In genomic region chr7:125565516-125566285, GRCm38 (mm10) we compare ENCODE assay signal across 14 mouse cellular contexts. TPM values are rescaled to one million over a fixed set of nuclear protein-coding genes. Genes with fewer than 3 reads are reported as not detected.
A peak's percentile ranks its signal among the peaks of the same experiment; 100 is the strongest.
DNase-seq lines count a peak whose midpoint lies in the region; ATAC-seq and TF ChIP-seq lines count a peak whose summit lies in the region.
"Had no signal": no experiment of that assay in that cellular context is flagged by ENCODE, and none has a peak within 500 bp of the region (broad histone marks: within the 10 kb centered on the region; RNA-seq: fewer than 3 reads in every experiment).

No protein-coding gene starts in this region.

- no peak overlapping the region for H3K9ac ChIP-seq in lung, postnatal 0 days (replicated peaks; ENCODE audit: low read depth)

- peak; percentile 48; the same call in 1 of the 2 replicates for TF ChIP-seq EP300 in lung, postnatal 0 days (IDR thresholded peaks at IDR 0.05)

- no peak for TF ChIP-seq CTCF in lung, postnatal 0 days (IDR thresholded peaks at IDR 0.05)

- no peak overlapping the region for H3K4me2 ChIP-seq in lung, postnatal 0 days (replicated peaks; ENCODE audit: low read depth, low read length)

- ATAC-seq in lung, postnatal 0 days, result no peak
- ATAC-seq in megakaryocyte-erythroid progenitor cell, adult 5-6 weeks (replicated peaks; ENCODE audit: low FRiP score, low TSS enrichment, poor library complexity, severe bottlenecking), result no peak
- ATAC-seq: midbrain, embryonic 16.5 days had no signal

- H3K4me3 ChIP-seq in lung, postnatal 0 days (ENCODE audit: low read depth, low read length), result no peak overlapping the region
- H3K4me3 ChIP-seq in brown adipose tissue, adult 24 weeks (ENCODE audit: insufficient read depth, low read depth, low read length), result no peak overlapping the region
- H3K4me3 ChIP-seq in limb, embryonic 10.5 days, result no peak overlapping the region

- H3K27me3 ChIP-seq in lung, postnatal 0 days (replicated peaks; ENCODE audit: insufficient read depth, low read length), result no peaks in the 10 kb centered on the region
- H3K27me3 ChIP-seq in limb, embryonic 10.5 days (ENCODE audit: low read depth, poor library complexity, severe bottlenecking), result no peaks in the 10 kb centered on the region

- H3K9me3 ChIP-seq in lung, postnatal 0 days (ENCODE audit: low read length), result no peaks in the 10 kb centered on the region
- H3K9me3 ChIP-seq in limb, embryonic 10.5 days (replicated peaks), result no peaks in the 10 kb centered on the region

- H3K27ac ChIP-seq in lung, postnatal 0 days (ENCODE audit: low read length), result peak overlapping the region; percentile 51; the same call in 1 of the 2 replicates
- H3K27ac ChIP-seq in brown adipose tissue, adult 24 weeks (replicated peaks; ENCODE audit: low read depth, low read length), result peak overlapping the region; percentile 85
- H3K27ac ChIP-seq in limb, embryonic 10.5 days, result no peak overlapping the region
- H3K27ac ChIP-seq: kidney, postnatal 0 days had no signal

- WGBS in lung, postnatal 0 days, result 67% methylated on average over 12 of the region's 12 CpGs
- WGBS in limb, embryonic 10.5 days, result 59% methylated on average over 12 of the region's 12 CpGs

- peaks cover 34% of the 10 kb centered on the region for H3K36me3 ChIP-seq in lung, postnatal 0 days (ENCODE audit: insufficient read depth, low read length)
- H3K36me3 ChIP-seq in limb, embryonic 10.5 days, result no peaks in the 10 kb centered on the region

- peaks cover 15% of the 10 kb centered on the region for H3K4me1 ChIP-seq in lung, postnatal 0 days (ENCODE audit: insufficient read depth, low read depth, low read length)
- H3K4me1 ChIP-seq in brown adipose tissue, adult 24 weeks (ENCODE audit: control insufficient read depth, insufficient read depth, insufficient read length, low read length), result peaks cover 38% of the 10 kb centered on the region
- peaks cover 14% of the 10 kb centered on the region for H3K4me1 ChIP-seq in limb, embryonic 10.5 days

- peak; percentile 82 to 95 for DNase-seq in adrenal gland, adult (ENCODE audit: inconsistent age in 2 of 2, low spot score in 1 of 2)
- no peak for DNase-seq in adrenal gland, postnatal 4 days (ENCODE audit: low spot score in 2 of 2)
- no peak for DNase-seq in lung, postnatal 0 days (ENCODE audit: low spot score)
- no peak for DNase-seq in lung, postnatal 14 days
- DNase-seq in urinary bladder, postnatal 4 days (ENCODE audit: low spot score in 2 of 2), result no peak
- DNase-seq in limb, embryonic 10.5 days (ENCODE audit: low spot score), result no peak
- DNase-seq: cerebellum, adult 9-10 months; heart, postnatal 36 days; thymus, adult 2 months had no signal

RNA-seq across cellular contexts. Expression of gene Il4ra, which starts 13.8 kb away (rescaled TPM):
- 10 to 100 TPM; 84.9 TPM for total RNA-seq in adrenal gland, postnatal 4 days (2021)
- 29.7 and 31.8 TPM in 2 replicates for polyA plus RNA-seq in lung, postnatal 0 days (2015; fragmentation: Nextera tagmentation; extraction: Ambion mirVana)
- 5.5 and 8.6 TPM in 2 replicates for polyA plus RNA-seq in brown adipose tissue, adult 24 weeks (2012; ENCODE audit: insufficient read depth, insufficient read length, missing spikeins)
- total RNA-seq in megakaryocyte-erythroid progenitor cell, adult 5-6 weeks (2014; fragmentation: Nextera tagmentation), result 1.8 and 2.0 TPM in 2 replicates
- total RNA-seq in megakaryocyte-erythroid progenitor cell, adult 5-6 weeks (2017), result 2.2 and 3.2 TPM in 2 replicates
- polyA plus RNA-seq in limb, embryonic 10.5 days (2016; fragmentation: Nextera tagmentation; extraction: Ambion mirVana), result 3.1 and 4.2 TPM in 2 replicates

RNA-seq across cellular contexts. Expression of gene Il21r, which starts 37.5 kb away (rescaled TPM):
- total RNA-seq in adrenal gland, postnatal 4 days (2021), result under 1 TPM; 0.76 TPM
- 0.38 and 0.65 TPM in 2 replicates for polyA plus RNA-seq in lung, postnatal 0 days (2015; fragmentation: Nextera tagmentation; extraction: Ambion mirVana)
- 0.58 TPM in 1 of 2 replicates, not detected in the other for polyA plus RNA-seq in brown adipose tissue, adult 24 weeks (2012; ENCODE audit: insufficient read depth, insufficient read length, missing spikeins)
- 0.74 and 1.8 TPM in 2 replicates for total RNA-seq in megakaryocyte-erythroid progenitor cell, adult 5-6 weeks (2014; fragmentation: Nextera tagmentation)
- 0.04 and 2.1 TPM in 2 replicates for total RNA-seq in megakaryocyte-erythroid progenitor cell, adult 5-6 weeks (2017)
- polyA plus RNA-seq in limb, embryonic 10.5 days (2016; fragmentation: Nextera tagmentation; extraction: Ambion mirVana), result 0.19 and 0.21 TPM in 2 replicates
- polyA plus RNA-seq: neural tube, embryonic 14.5 days had no signal

Comparison
In these comparisons a context has a peak if more than half of its experiments do, and no peak if none do; other contexts are left out.
1. DNase-seq: peak in adrenal gland, adult (2 of 2); none in adrenal gland, postnatal 4 days (0 of 2), lung, postnatal 0 days (single experiment), lung, postnatal 14 days (single experiment), urinary bladder, postnatal 4 days (0 of 2) and limb, embryonic 10.5 days (single experiment).